Mouse (Mus musculus) liver, adult 2 months (tissue): ENCODE data around the gene Osbpl5.
"Not testable (repeated sequence)": the region's sequence is repeated elsewhere in the genome, so short reads cannot be mapped to it uniquely, and the experiment has no call there.

Experiments
- CTCF ChIP-seq: fragments of 200-500 bp; IDR thresholded peaks from 2 replicates; pipeline ENCODE4 v1.5.1; 2011; ENCODE audit warnings: low read depth, low read length, control low read depth
- POLR2A ChIP-seq: fragments of 200-500 bp; IDR thresholded peaks from 2 replicates; pipeline ENCODE4 v1.6.1; 2011; ENCODE audit warnings: low read length, control low read depth; ENCODE audit not compliant: insufficient read depth; ENCODE audit errors: extremely low read depth

GRCm38 (mm10) chr7:143684569-143684968, 72.2 kb downstream of the Osbpl5 start:
- not testable (repeated sequence) for TF ChIP-seq CTCF, POLR2A
